Mouse (Mus musculus) liver, embryonic 13.5 days (tissue): ENCODE results near the gene Tex48. TPM values are rescaled to one million over a fixed set of nuclear protein-coding genes. Genes with fewer than 3 reads are reported as not detected.

Experiments
- ATAC-seq: fragments of 200-750 bp; cut with Nextera tagmentation; 2 replicates; pipeline ENCODE4 v1.8.0; 2017; ENCODE audit warnings: low read depth, mild to moderate bottlenecking, moderate number of reproducible peaks, moderate library complexity
- DNase-seq: peaks from one replicate; pipeline ENCODE4 v3.0.0; 2022
- H3K27ac ChIP-seq: fragments of 300-500 bp; sonication (generic); 2 replicates; pipeline ENCODE4 v1.5.1; 2015; ENCODE audit warnings: moderate library complexity, mild to moderate bottlenecking, inconsistent platforms
- H3K27me3 ChIP-seq: fragments of 300-500 bp; sonication (generic); 2 replicates; pipeline ENCODE4 v1.6.1; 2015; ENCODE audit warnings: mild to moderate bottlenecking, inconsistent platforms
- H3K36me3 ChIP-seq: fragments of 300-500 bp; sonication (generic); 2 replicates; pipeline ENCODE4 v1.6.1; 2015; ENCODE audit warnings: mild to moderate bottlenecking, inconsistent platforms
- H3K4me1 ChIP-seq: fragments of 300-500 bp; sonication (generic); replicated peaks from 2 replicates; pipeline ENCODE4 v1.6.1; 2015; ENCODE audit warnings: inconsistent platforms
- H3K4me2 ChIP-seq: fragments of 300-500 bp; sonication (generic); 2 replicates; pipeline ENCODE4 v1.6.1; 2015; ENCODE audit warnings: inconsistent platforms, mild to moderate bottlenecking, moderate library complexity
- H3K4me3 ChIP-seq: fragments of 300-500 bp; sonication (generic); replicated peaks from 2 replicates; pipeline ENCODE4 v1.5.1; 2015; ENCODE audit warnings: mild to moderate bottlenecking, inconsistent platforms
- H3K9ac ChIP-seq: fragments of 300-500 bp; sonication (generic); 2 replicates; pipeline ENCODE4 v1.6.1; 2015; ENCODE audit warnings: mild to moderate bottlenecking, inconsistent platforms
- H3K9me3 ChIP-seq: fragments of 300-500 bp; sonication (generic); replicated peaks from 2 replicates; pipeline ENCODE4 v1.6.1; 2016; ENCODE audit warnings: inconsistent platforms
- WGBS: fragments of 180-500 bp; shearing (Covaris S2); methylation state at CpG from one replicate; pipeline ENCODE4 v1.1.7; 2015; ENCODE audit not compliant: insufficient replicate concordance; 5-methylcytosine and 5-hydroxymethylcytosine counted together
- polyA plus RNA-seq: library from polyadenylated mRNA; unstranded; fragments of >200 nt; fragmentation: Nextera tagmentation; extraction: Ambion mirVana; gene quantifications from 2 replicates; pipeline ENCODE4 v1.2.1, GENCODE M21; 2015

Gene Tex48
- polyA plus RNA-seq, 1 experiment from 2014 or later: not detected

- no peak overlapping the region for H3K9ac ChIP-seq
- H3K36me3 ChIP-seq: peaks cover 11% of the 10 kb centered on the region; the same call in 1 of the 2 replicates
- H3K9me3 ChIP-seq: no peaks in the 10 kb centered on the region
- WGBS: 76% methylated on average over 4 of the region's 4 CpGs
- no peak overlapping the region for H3K4me3 ChIP-seq
- H3K4me1 ChIP-seq: peaks cover 44% of the 10 kb centered on the region
- H3K4me2 ChIP-seq: peak overlapping the region; percentile 21; the same call in 1 of the 2 replicates
- DNase-seq (no peak), ATAC-seq (no peak)
- H3K27ac ChIP-seq: peak overlapping the region; percentile 59; the same call in 1 of the 2 replicates
- H3K27me3 ChIP-seq: no peaks in the 10 kb centered on the region
Observed at GRCm38 (mm10) chr4:63562742-63563141, 59.5 kb downstream of the Tex48 start.

GRCm38 (mm10) chr4:63561861-63562675 lies 60.2 kb downstream of the Tex48 start:
- Histone ChIP-seq H3K4me1 (peaks cover 51% of the 10 kb centered on the region), H3K27me3 (no peaks in the 10 kb centered on the region), H3K4me2 (peak overlapping the region; percentile 21), H3K9ac (no peak overlapping the region), H3K36me3 (peaks cover 11% of the 10 kb centered on the region; the same call in 1 of the 2 replicates), H3K27ac (peak overlapping the region; percentile 59), H3K9me3 (no peaks in the 10 kb centered on the region), H3K4me3 (no peak overlapping the region)
- no peak for ATAC-seq
- DNase-seq: no peak
- WGBS: 39% methylated on average over 7 of the region's 7 CpGs

GRCm38 (mm10) chr4:63560079-63560478 lies 62.1 kb downstream of the Tex48 start:
- no peaks in the 10 kb centered on the region for H3K9me3 ChIP-seq
- peak overlapping the region; percentile 85 for H3K4me2 ChIP-seq
- WGBS: 60% methylated on average over 8 of the region's 8 CpGs
- peak overlapping the region; percentile 39 for H3K9ac ChIP-seq
- H3K27ac ChIP-seq: peak overlapping the region; percentile 56
- no peak overlapping the region for H3K4me3 ChIP-seq
- H3K36me3 ChIP-seq: 0 out of 2 replicates have a peak, but pooled peaks cover 6% of the 10 kb centered on the region
- H3K27me3 ChIP-seq: no peaks in the 10 kb centered on the region
- DNase-seq: no peak
- peaks cover 64% of the 10 kb centered on the region for H3K4me1 ChIP-seq
- no peak for ATAC-seq

- no peaks in the 10 kb centered on the region for H3K9me3 ChIP-seq
- H3K4me3 ChIP-seq: peak overlapping the region; percentile 74
- WGBS: 45% methylated on average over 9 of the region's 9 CpGs
- H3K36me3 ChIP-seq: 0 out of 2 replicates have a peak, but pooled peaks cover 4% of the 10 kb centered on the region
- H3K4me2 ChIP-seq: peak overlapping the region; percentile 85
- H3K27me3 ChIP-seq: no peaks in the 10 kb centered on the region
- peak overlapping the region; percentile 84 for H3K9ac ChIP-seq
- H3K4me1 ChIP-seq: peaks cover 71% of the 10 kb centered on the region
- peak overlapping the region; percentile 71 for H3K27ac ChIP-seq
- no peak for DNase-seq
- no peak for ATAC-seq
Observed at GRCm38 (mm10) chr4:63559127-63559697, 63.0 kb downstream of the Tex48 start.

- Histone ChIP-seq H3K27ac (peak within 1 kb of the TSS; percentile 71), H3K4me2 (peak within 1 kb of the TSS; percentile 85), H3K9ac (peak within 1 kb of the TSS; percentile 84), H3K4me1 (peaks cover 73% of the 10 kb centered on the region), H3K27me3 (no peaks in the 10 kb centered on the region), H3K36me3 (no peaks in the 10 kb centered on the region), H3K4me3 (peak within 1 kb of the TSS; percentile 74), H3K9me3 (no peaks in the 10 kb centered on the region)
- ATAC-seq (peak; percentile 84), DNase-seq (peak; percentile 68)
- under 1% methylated on average over 81 of the region's 81 CpGs for whole genome bisulfite sequencing
Observed at GRCm38 (mm10) chr4:63558407-63559081, 63.7 kb downstream of the Tex48 start, which contains the start of gene Tmem268. TSS of gene Tmem268 (plus strand) at chr4:63558781.

- Histone ChIP-seq H3K9me3 (no peaks in the 10 kb centered on the region), H3K36me3 (peaks cover 8% of the 10 kb centered on the region), H3K4me3 (peak overlapping the region; percentile 74), H3K9ac (peak overlapping the region; percentile 84), H3K27me3 (no peaks in the 10 kb centered on the region), H3K4me1 (peaks cover 72% of the 10 kb centered on the region), H3K4me2 (peak overlapping the region; percentile 85), H3K27ac (peak overlapping the region; percentile 15; the same call in 1 of the 2 replicates)
- ATAC-seq (no peak), DNase-seq (no peak)
- 33% methylated on average over 16 of the region's 16 CpGs for WGBS
Observed at GRCm38 (mm10) chr4:63557124-63558059, 64.8 kb downstream of the Tex48 start.

Other genes with a start within 250 kb of the Tex48 start
- 3.0 and 3.8 TPM in 2 replicates for gene Akna, start 219.1 kb downstream of the Tex48 start, polyA plus RNA-seq
- 0.10 and 0.18 TPM in 2 replicates for gene Whrn, start 126.4 kb downstream of the Tex48 start, polyA plus RNA-seq
- 125 and 135 TPM in 2 replicates for gene Atp6v1g1, start 77.7 kb downstream of the Tex48 start, polyA plus RNA-seq
- gene Tmem268, start 63.6 kb downstream of the Tex48 start, polyA plus RNA-seq: 6.4 and 7.9 TPM in 2 replicates
- not detected in 2 replicates for gene Gm11213, start 17.2 kb downstream of the Tex48 start, polyA plus RNA-seq
- not detected in 2 replicates for gene Gm11214, start 41.0 kb upstream of the Tex48 start, polyA plus RNA-seq
- 0.02 and 0.03 TPM in 2 replicates for gene Tnfsf15, start 122.7 kb upstream of the Tex48 start, polyA plus RNA-seq
- gene Tnfsf8, start 238.9 kb upstream of the Tex48 start, polyA plus RNA-seq: not detected in 2 replicates